Mouse (Mus musculus): ENCODE measurements around the gene Foxd1.

The Foxd1 gene

GRCm38 (mm10) chr13:98355559-98356111 is 1.6 kb downstream of the Foxd1 start:
- DNase-seq (ENCODE audit: low spot score in 2 of 2): no peak

- DNase-seq (ENCODE audit: low spot score in 2 of 2): no peak
Observed at GRCm38 (mm10) chr13:98356176-98356972, 2.3 kb downstream of the Foxd1 start.

GRCm38 (mm10) chr13:98356973-98357425 is 3.0 kb downstream of the Foxd1 start:
- DNase-seq (ENCODE audit: low spot score in 2 of 2): no peak

GRCm38 (mm10) chr13:98357433-98358423 is 3.7 kb downstream of the Foxd1 start:
- DNase-seq (ENCODE audit: low spot score in 2 of 2): no peak

- DNase-seq (ENCODE audit: low spot score in 2 of 2): no peak
Observed at GRCm38 (mm10) chr13:98358424-98359181, 4.6 kb downstream of the Foxd1 start.

GRCm38 (mm10) chr13:98359337-98359736 is 5.3 kb downstream of the Foxd1 start:
- DNase-seq (ENCODE audit: low spot score in 2 of 2): no peak

- no peak for DNase-seq (ENCODE audit: low spot score in 2 of 2)
Observed at GRCm38 (mm10) chr13:98360391-98360790, 6.3 kb downstream of the Foxd1 start.

GRCm38 (mm10) chr13:98361161-98361560 is 7.1 kb downstream of the Foxd1 start:
- no peak for DNase-seq (ENCODE audit: low spot score in 2 of 2)

- no peak for DNase-seq (ENCODE audit: low spot score in 2 of 2)
Observed at GRCm38 (mm10) chr13:98363046-98363445, 9.0 kb downstream of the Foxd1 start.

- no peak for DNase-seq (ENCODE audit: low spot score in 2 of 2)
Observed at GRCm38 (mm10) chr13:98365081-98365480, 11.0 kb downstream of the Foxd1 start.

- DNase-seq (ENCODE audit: low spot score in 2 of 2): no peak
Observed at GRCm38 (mm10) chr13:98365766-98366421, 11.9 kb downstream of the Foxd1 start.

GRCm38 (mm10) chr13:98366469-98367275 is 12.6 kb downstream of the Foxd1 start:
- no peak for DNase-seq (ENCODE audit: low spot score in 2 of 2)

- DNase-seq (ENCODE audit: low spot score in 2 of 2): no peak
Observed at GRCm38 (mm10) chr13:98367601-98368000, 13.6 kb downstream of the Foxd1 start.

- DNase-seq (ENCODE audit: low spot score in 2 of 2): no peak
Observed at GRCm38 (mm10) chr13:98369046-98369445, 15.0 kb downstream of the Foxd1 start.

GRCm38 (mm10) chr13:98374560-98374959 is 20.5 kb downstream of the Foxd1 start:
- DNase-seq (ENCODE audit: low spot score in 2 of 2): no peak

- no peak for DNase-seq (ENCODE audit: low spot score in 2 of 2)
Observed at GRCm38 (mm10) chr13:98374979-98375378, 20.9 kb downstream of the Foxd1 start.

GRCm38 (mm10) chr13:98377746-98378145 is 23.7 kb downstream of the Foxd1 start:
- DNase-seq (ENCODE audit: low spot score in 2 of 2): no peak

- no peak for DNase-seq (ENCODE audit: low spot score in 2 of 2)
Observed at GRCm38 (mm10) chr13:98382751-98383150, 28.7 kb downstream of the Foxd1 start.

GRCm38 (mm10) chr13:98383911-98384498 is 30.0 kb downstream of the Foxd1 start:
- no peak for DNase-seq (ENCODE audit: low spot score in 2 of 2)

GRCm38 (mm10) chr13:98385877-98386276 is 31.8 kb downstream of the Foxd1 start:
- no peak for DNase-seq (ENCODE audit: low spot score in 2 of 2)
